Mouse (Mus musculus) fibroblast of lung, adult 2 months (primary cell): ENCODE measurements around the gene Slc1a2.

Experiments
- DNase-seq: peaks from one replicate; pipeline ENCODE4 v3.0.0-alpha.2; 2011; ENCODE audit warnings: low read depth

The Slc1a2 gene

DNA sequence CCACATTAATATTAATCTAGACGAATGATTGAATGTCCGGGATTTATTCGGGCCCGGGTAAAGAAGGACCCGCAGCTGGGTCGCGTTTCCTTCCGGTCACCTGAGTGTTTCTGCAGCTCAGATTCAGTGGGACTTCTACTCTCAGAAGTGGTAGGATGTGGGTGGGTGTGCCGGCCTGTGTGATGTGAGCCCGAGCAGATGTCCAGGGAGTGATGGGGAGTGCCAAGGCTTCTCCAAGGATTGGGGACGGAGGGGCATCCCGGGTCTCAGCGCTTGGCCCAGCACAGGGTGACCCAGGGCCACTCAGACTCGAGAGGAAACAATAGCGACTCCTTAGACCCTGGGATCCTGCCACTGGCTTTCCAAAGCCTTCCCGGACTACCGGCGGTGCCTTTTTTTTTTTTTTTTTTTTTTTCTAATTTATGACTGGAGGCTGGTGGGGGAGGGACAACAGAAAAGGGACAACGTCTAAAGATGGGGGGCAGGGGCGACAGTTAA lies at the start of gene Slc1a2:
TSS of gene Slc1a2 (plus strand) at position 497 of the 498 bp plus-strand sequence.
- DNase-seq = no peak

GRCm38 (mm10) chr2:102610485-102610884 lies 48.0 kb upstream of the Slc1a2 start:
- DNase-seq = no peak

DNA sequence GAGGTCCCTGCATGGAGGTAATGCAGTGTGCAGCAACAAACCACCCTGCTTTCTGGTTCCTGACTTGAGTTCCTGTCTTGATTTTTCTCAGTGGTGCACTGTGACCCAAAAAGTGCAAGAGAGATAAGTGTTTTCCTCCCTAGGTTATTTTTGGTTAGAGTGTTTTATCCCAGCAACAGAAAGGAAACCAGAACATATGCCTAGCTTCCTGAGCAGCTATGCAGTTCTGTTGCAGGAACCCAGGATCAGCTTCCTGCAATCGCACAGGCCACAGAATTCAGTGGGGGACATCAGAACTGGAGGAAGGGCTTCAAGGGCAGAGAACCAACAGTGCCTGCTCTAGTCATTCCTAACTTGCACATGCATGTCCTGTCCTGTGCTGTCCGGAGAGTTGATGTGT lies 41.8 kb upstream of the Slc1a2 start:
- DNase-seq = no peak

GRCm38 (mm10) chr2:102620744-102621429 lies 37.6 kb upstream of the Slc1a2 start:
- no peak for DNase-seq

- DNase-seq = no peak
These were observed 36.3 kb upstream of the Slc1a2 start for GRCm38 (mm10) chr2:102622176-102622575.

- no peak for DNase-seq
These were observed 35.5 kb upstream of the Slc1a2 start for GRCm38 (mm10) chr2:102622943-102623342.

GRCm38 (mm10) chr2:102624538-102624937 lies 33.9 kb upstream of the Slc1a2 start:
- no peak for DNase-seq

DNA sequence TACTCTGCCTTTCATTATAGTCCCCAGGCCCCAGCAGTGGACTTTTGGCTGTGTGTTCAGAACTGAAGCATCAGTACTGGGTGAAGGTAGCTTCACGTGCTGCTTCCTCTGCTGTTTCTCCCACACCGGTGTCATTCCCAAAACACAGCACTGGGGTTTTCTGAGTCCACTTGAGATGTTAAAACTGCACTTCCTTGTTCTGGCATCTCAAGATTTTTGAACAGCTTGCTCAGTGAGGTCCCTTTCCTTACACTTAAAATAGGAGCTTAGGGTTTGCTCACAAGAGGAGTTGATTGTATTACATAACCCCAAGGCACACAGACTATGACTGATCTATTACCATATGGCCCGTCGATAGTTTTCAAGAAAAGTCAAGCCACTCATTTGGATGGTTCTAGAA lies 26.1 kb upstream of the Slc1a2 start:
- DNase-seq = no peak

GRCm38 (mm10) chr2:102634010-102634409 lies 24.4 kb upstream of the Slc1a2 start:
- no peak for DNase-seq

DNA sequence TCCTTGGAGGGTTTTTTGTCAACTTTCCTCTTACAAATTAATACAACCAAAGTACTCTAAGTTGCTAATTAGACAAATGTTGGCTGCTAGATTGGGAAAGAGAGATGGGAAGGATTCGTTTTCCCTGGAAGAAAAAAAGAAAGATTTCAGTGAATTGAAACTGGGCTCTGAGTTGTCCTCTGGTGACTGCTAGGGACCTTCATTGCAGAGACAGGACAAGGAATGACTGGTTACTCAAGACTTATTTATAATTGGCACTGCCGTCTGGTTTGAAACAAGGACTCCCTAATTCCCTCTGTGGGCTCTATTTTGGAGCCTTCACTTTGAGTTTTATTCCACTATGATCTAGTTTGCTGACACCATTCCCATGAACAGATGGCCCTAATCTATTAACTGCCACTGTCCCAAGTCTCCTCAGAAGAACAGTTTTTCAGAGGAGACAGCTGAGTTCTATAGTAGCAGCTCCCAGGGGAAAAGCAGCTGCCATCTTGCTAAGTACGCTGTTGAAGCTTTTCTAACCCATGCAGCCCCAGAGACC lies 22.9 kb upstream of the Slc1a2 start:
- no peak for DNase-seq

GRCm38 (mm10) chr2:102636116-102636600 lies 22.3 kb upstream of the Slc1a2 start:
- DNase-seq = no peak

GRCm38 (mm10) chr2:102638140-102638539 lies 20.3 kb upstream of the Slc1a2 start:
- no peak for DNase-seq

DNA sequence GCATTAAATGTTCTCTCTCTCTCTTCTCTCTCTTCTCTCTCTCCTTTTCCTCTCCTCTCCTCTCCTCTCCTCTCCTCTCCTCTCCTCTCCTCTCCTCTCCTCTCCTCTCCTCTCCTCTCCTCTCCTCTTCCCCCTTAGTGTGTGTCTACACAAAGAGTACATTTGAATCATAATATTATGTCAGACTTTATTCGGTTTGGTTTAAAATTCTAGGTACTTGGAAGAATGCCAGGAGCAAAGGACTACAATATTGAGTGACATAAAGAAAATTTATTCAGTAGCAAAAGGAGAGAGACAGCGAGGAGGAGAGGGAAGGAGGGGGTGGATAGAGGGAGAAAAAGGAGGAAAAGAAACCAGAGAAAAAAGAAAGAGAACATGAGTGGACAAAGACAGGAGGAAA lies 19.8 kb upstream of the Slc1a2 start:
- DNase-seq = no peak

DNA sequence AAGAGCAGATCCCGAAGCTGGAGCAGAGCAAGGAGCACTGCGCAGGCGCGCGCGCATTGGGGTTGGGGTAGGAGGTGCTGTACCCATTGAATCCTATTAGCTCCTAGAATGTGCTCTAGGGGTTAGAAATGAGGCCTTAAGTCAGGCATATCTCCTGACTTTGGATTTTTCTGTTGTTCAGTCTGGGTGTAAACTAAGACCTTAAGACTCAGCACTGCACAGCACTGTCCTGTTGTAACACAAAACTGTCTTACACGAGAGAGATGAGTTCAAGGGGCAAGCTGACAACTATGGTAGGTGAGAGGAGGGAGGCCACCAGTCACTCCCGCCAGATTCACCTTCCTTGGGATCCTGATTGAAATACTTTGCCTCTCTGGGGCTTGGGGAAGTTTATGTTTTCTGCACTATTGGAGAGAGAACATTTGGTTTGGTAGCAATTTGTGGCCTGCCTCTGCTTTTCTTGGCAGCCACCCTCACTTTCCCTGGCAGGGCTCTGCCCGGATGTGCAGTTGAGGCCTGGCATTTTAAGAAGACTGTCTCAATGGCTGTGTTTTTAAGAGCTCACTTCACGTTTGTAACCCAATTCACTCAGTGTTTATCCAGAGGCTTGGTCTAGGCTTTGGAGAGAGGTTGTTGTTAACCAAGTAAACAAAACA lies 9.5 kb upstream of the Slc1a2 start:
- peak; percentile 60 for DNase-seq

DNA sequence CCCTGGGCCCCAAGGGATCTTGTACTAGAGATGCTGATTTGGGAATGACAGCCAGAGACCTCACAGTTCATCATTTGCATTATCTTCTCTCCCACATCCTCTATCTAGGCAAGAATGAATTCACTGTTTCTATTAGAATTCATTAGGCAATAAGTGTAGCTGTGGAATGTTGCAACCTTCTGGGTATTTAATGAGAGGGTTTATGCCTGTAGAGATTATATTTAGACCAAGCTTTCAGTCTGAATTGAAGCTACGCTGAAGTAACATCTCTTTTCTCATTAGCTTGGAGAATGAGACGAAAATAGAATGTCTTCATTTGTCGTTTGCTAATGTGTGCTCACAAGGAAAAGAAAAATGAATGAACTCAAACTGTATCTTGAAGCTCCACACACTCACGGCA lies 8.1 kb upstream of the Slc1a2 start:
- DNase-seq = no peak

DNA sequence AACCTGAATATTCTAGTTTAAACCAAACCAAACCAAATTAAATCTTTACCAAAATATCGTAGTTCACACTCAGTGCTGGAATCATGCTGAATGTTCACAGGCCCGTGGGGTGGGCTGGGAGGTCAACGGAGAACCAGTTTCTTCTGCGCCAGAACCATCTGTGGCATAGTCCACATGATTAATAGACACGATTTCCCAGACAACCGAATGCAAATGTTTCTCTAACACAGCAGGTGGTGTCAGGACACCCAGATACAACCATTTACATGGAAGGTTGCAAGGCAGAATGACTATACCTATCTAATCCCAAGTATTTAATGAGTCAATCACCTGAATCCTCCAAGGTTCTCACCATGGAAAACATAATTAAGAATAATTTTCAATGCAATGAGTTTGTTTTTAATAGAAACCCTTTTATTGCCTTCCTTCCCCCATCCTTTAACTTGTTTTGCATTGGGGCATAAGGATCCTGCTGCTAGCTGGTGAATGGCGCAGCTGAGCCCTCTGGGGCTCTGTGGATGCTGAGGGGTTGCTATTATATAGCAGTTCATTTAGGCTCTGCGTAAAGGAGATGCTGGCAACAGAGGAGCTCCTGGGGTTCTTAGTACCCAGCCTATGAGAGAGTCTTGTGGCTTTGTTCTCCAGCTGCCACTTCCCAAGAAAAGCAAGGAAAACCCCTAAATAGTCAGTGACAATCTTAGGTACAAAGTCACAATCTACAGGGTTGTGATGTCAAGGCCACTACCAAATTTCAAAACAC lies 2.3 kb upstream of the Slc1a2 start:
- DNase-seq = no peak

DNA sequence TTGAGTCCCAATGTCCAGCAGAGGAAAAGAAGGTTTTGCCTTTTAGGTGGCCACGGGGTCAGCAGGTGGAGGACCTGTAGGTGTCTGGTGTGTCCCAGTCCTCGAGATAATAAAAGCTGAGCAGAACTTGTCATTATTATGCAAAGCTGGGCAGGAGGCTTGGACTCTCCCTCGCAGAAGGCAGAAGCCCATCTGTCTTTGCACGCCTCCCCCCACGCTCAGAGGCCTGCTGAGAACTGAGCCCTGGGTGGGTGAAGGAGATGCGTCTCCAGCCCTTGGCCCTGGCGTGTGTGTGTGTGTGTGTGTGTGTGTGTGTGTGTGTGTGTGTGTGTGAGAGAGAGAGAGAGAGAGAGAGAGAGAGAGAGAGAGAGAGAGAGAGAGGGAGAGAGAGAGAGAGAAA lies 733 bp upstream of the Slc1a2 start:
- DNase-seq = no peak

- DNase-seq = no peak
These were observed 432 bp downstream of the Slc1a2 start for GRCm38 (mm10) chr2:102658661-102659520.

DNA sequence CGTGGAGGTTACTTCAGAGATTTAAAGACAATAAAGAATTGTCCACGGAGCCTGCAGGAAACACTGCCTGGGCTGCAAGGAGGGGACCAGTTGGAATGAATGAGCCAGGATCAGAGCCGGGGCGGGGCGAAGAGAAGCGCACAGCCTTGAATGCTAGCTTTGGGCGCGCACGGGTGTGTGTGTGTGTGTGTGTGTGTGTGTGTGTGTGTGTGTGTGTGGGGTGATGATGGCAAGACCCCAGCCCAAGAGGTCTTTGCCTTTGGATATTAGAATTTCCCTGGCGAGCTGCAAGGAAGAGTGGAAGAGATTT lies 1.0 kb downstream of the Slc1a2 start:
- no peak for DNase-seq

DNA sequence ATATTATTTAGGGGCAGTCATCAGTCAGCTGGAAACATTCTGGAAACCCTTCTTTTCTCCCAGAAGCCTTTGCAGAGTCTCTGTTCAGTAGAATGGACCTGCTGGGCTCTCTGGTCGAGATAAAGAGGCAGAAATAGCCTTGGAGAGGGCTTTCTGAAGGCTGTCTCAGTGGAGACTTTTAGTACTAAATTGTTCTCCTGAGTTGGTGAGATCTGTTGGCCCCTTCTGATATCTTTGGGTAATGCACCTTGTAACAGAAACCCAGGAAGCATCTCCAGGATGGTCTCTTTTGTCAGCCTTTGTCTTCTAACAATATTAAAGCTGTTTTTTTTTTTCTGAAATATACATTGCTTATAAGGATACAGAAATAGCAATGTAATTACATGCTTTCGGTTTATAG lies 2.6 kb downstream of the Slc1a2 start:
- no peak for DNase-seq

DNA sequence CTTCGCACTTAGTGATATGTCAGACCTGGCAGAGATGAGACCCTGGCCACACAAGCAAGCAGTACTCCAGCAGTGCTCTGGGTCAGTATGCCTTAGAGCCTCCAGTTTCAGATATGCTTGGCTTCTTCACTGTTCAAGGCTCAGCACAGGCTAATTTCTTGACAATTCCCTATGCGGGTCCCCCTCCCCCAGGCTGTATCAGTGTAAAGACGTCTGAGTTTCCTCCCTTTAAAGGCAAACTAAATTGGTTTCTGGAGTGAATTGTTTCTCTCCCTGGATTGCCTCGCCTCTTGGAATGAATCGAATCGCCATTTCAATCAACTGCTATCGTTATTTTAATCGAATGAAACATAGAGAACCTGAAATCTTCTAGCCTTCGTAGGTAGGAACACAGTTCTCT lies 4.5 kb downstream of the Slc1a2 start:
- DNase-seq = no peak

DNA sequence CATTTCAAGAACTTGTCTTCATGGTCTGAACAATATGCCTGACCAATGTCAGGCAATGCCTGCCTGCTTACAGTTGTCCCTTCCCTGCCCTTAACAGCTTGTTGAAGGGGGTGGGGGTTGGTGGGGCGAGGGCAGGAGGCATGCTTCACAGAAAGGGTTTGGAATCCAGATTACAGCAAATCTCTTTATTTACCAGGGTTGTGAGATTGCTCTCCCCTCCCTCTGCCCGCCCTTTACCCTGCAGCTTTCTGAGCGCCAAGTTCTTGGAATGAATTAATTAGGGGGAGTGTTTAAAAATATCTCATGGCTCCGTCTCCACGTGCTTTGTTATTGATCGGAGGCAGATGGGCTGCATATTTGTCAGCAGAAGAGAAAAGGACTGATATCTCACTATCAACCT lies 4.9 kb downstream of the Slc1a2 start:
- no peak for DNase-seq
